8 mouse cellular contexts compared by ENCODE assay signal in genomic region chr5:120211182-120211581, GRCm38 (mm10).
DNase-seq lines count a peak whose midpoint lies in the region; ATAC-seq and TF ChIP-seq lines count a peak whose summit lies in the region.

No protein-coding gene starts in this region.

- no peak overlapping the region for H3K9ac ChIP-seq in heart, adult 2 months (ENCODE audit: low read depth, low read length)
- H3K9ac ChIP-seq in embryonic facial prominence, embryonic 13.5 days: peak overlapping the region; percentile 46; the same call in 1 of the 2 replicates
- no peak overlapping the region for H3K9ac ChIP-seq in hindbrain, embryonic 12.5 days
- H3K9ac ChIP-seq in limb, embryonic 13.5 days: peak overlapping the region; percentile 48
- no peak overlapping the region for H3K9ac ChIP-seq in neural tube, embryonic 14.5 days (replicated peaks; ENCODE audit: low read depth, low read length)

- H3K27ac ChIP-seq in heart, adult 2 months: no peak overlapping the region
- no peak overlapping the region for H3K27ac ChIP-seq in embryonic facial prominence, embryonic 13.5 days
- peak overlapping the region; percentile 62 for H3K27ac ChIP-seq in hindbrain, embryonic 12.5 days
- H3K27ac ChIP-seq in limb, embryonic 13.5 days: no peak overlapping the region
- H3K27ac ChIP-seq in neural tube, embryonic 14.5 days (ENCODE audit: low read depth, low read length): no peak overlapping the region

- 26% methylated on average over 17 of the region's 17 CpGs for WGBS in heart, adult 2 months
- WGBS in embryonic facial prominence, embryonic 13.5 days: 3% methylated on average over 17 of the region's 17 CpGs
- 5% methylated on average over 17 of the region's 17 CpGs for WGBS in hindbrain, embryonic 12.5 days
- WGBS in limb, embryonic 13.5 days: 3% methylated on average over 17 of the region's 17 CpGs
- WGBS in neural tube, embryonic 14.5 days: 11% methylated on average over 17 of the region's 17 CpGs

- no peak for ATAC-seq in embryonic facial prominence, embryonic 13.5 days (ENCODE audit: insufficient number of reproducible peaks, insufficient read depth, low FRiP score, low TSS enrichment, low read depth)
- peak; percentile 5; the same call in 1 of the 2 replicates for ATAC-seq in hindbrain, embryonic 12.5 days (ENCODE audit: low FRiP score)
- ATAC-seq in limb, embryonic 13.5 days (ENCODE audit: low FRiP score, low read depth): no peak
- ATAC-seq in neural tube, embryonic 14.5 days (ENCODE audit: low read depth): no peak

- intact Hi-C loops in heart, adult 2 months (cut with DNase I): loop anchor here (1.0 to 2.0 kb wide), 2 partner anchors 36 to 65 kb away; no protein-coding TSS in a partner anchor
- intact Hi-C loops in heart, postnatal 25 days (cut with DNase I): loop anchor here (2.0 kb wide), 2 partner anchors 36 to 64 kb away; no protein-coding TSS in a partner anchor

- 0 out of 2 replicates have a peak, but pooled peaks have one; percentile 12 for TF ChIP-seq EP300 in heart, adult 2 months (IDR thresholded peaks at IDR 0.05; ENCODE audit: insufficient read depth, low read depth, low read length)

- TF ChIP-seq CTCF in heart, adult 2 months (IDR thresholded peaks at IDR 0.05): peak; percentile 81

- H3K4me2 ChIP-seq in embryonic facial prominence, embryonic 13.5 days: peak overlapping the region; percentile 60
- H3K4me2 ChIP-seq in hindbrain, embryonic 12.5 days (replicated peaks): peak overlapping the region; percentile 42
- peak overlapping the region; percentile 62 for H3K4me2 ChIP-seq in limb, embryonic 13.5 days (replicated peaks)
- peak overlapping the region; percentile 27; the same call in 1 of the 2 replicates for H3K4me2 ChIP-seq in neural tube, embryonic 14.5 days (ENCODE audit: low read depth, low read length)

- no peaks in the 10 kb centered on the region for H3K4me1 ChIP-seq in heart, adult 2 months (ENCODE audit: control insufficient read depth, insufficient read depth, low read length)
- H3K4me1 ChIP-seq in embryonic facial prominence, embryonic 13.5 days: peaks cover 15% of the 10 kb centered on the region
- peaks cover 57% of the 10 kb centered on the region for H3K4me1 ChIP-seq in hindbrain, embryonic 12.5 days
- H3K4me1 ChIP-seq in limb, embryonic 13.5 days: peaks cover 11% of the 10 kb centered on the region
- H3K4me1 ChIP-seq in neural tube, embryonic 14.5 days (ENCODE audit: control insufficient read depth, insufficient read depth, low read length): peaks cover 21% of the 10 kb centered on the region

- H3K27me3 ChIP-seq in heart, adult 2 months (ENCODE audit: control insufficient read depth, insufficient read depth, low read length): no peaks in the 10 kb centered on the region
- H3K27me3 ChIP-seq in embryonic facial prominence, embryonic 13.5 days: peaks cover 51% of the 10 kb centered on the region
- H3K27me3 ChIP-seq in hindbrain, embryonic 12.5 days: peaks cover 27% of the 10 kb centered on the region
- peaks cover 52% of the 10 kb centered on the region for H3K27me3 ChIP-seq in limb, embryonic 13.5 days
- H3K27me3 ChIP-seq in neural tube, embryonic 14.5 days (ENCODE audit: control insufficient read depth, insufficient read depth, low read length): no peaks in the 10 kb centered on the region

- H3K9me3 ChIP-seq in embryonic facial prominence, embryonic 13.5 days: no peaks in the 10 kb centered on the region
- no peaks in the 10 kb centered on the region for H3K9me3 ChIP-seq in hindbrain, embryonic 12.5 days (replicated peaks)
- H3K9me3 ChIP-seq in limb, embryonic 13.5 days: no peaks in the 10 kb centered on the region
- no peaks in the 10 kb centered on the region for H3K9me3 ChIP-seq in neural tube, embryonic 14.5 days (ENCODE audit: control insufficient read depth, low read length)

- no peak overlapping the region for H3K4me3 ChIP-seq in heart, adult 2 months
- peak overlapping the region; percentile 26 for H3K4me3 ChIP-seq in embryonic facial prominence, embryonic 13.5 days
- peak overlapping the region; percentile 3; the same call in 1 of the 2 replicates for H3K4me3 ChIP-seq in hindbrain, embryonic 12.5 days
- peak overlapping the region; percentile 27 for H3K4me3 ChIP-seq in limb, embryonic 13.5 days
- no peak overlapping the region for H3K4me3 ChIP-seq in neural tube, embryonic 14.5 days (ENCODE audit: low read depth, low read length)

- DNase-seq in heart, adult 2 months: peak; percentile 21 to 55
- no peak for DNase-seq in heart, postnatal 25 days (ENCODE audit: low spot score)
- peak; percentile 16 for DNase-seq in Muller cell, postnatal 12 days (ENCODE audit: inconsistent ontology term)
- DNase-seq in adipocyte (ENCODE audit: low spot score): no peak

- no peaks in the 10 kb centered on the region for H3K79me2 ChIP-seq in heart, adult 2 months (replicated peaks; ENCODE audit: control insufficient read depth, insufficient read depth, low read length)

- TF ChIP-seq POLR2A in heart, adult 2 months (IDR thresholded peaks at IDR 0.05; ENCODE audit: insufficient read depth, low read depth, low read length): no peak

- no peaks in the 10 kb centered on the region for H3K36me3 ChIP-seq in heart, adult 2 months (ENCODE audit: control insufficient read depth, insufficient read depth, low read length)
- H3K36me3 ChIP-seq in embryonic facial prominence, embryonic 13.5 days: no peaks in the 10 kb centered on the region
- H3K36me3 ChIP-seq in hindbrain, embryonic 12.5 days: no peaks in the 10 kb centered on the region
- no peaks in the 10 kb centered on the region for H3K36me3 ChIP-seq in limb, embryonic 13.5 days
- no peaks in the 10 kb centered on the region for H3K36me3 ChIP-seq in neural tube, embryonic 14.5 days (ENCODE audit: control insufficient read depth, insufficient read depth, low read length)

Comparison
In these comparisons a context has a peak if more than half of its experiments do, and no peak if none do; other contexts are left out.
1. DNase-seq: peak in heart, adult 2 months (2 of 2) and Muller cell, postnatal 12 days (single experiment); none in heart, postnatal 25 days (single experiment) and adipocyte (single experiment).
2. H3K4me3 ChIP-seq: peak in embryonic facial prominence, embryonic 13.5 days (single experiment), hindbrain, embryonic 12.5 days (single experiment) and limb, embryonic 13.5 days (single experiment); none in heart, adult 2 months (single experiment) and neural tube, embryonic 14.5 days (single experiment).
3. H3K9ac ChIP-seq: peak in embryonic facial prominence, embryonic 13.5 days (single experiment) and limb, embryonic 13.5 days (single experiment); none in heart, adult 2 months (single experiment), hindbrain, embryonic 12.5 days (single experiment) and neural tube, embryonic 14.5 days (single experiment).
4. Peak in every context shown above with its lines, with median percentiles within 50 percentile points of each other: H3K4me2 ChIP-seq.